Mouse (Mus musculus) T-helper 17 cell (primary cell): ENCODE data around the gene Gm14137.

Experiments
- in situ Hi-C, 2 experiments: fragments of 300-600 bp; cut with MboI, MseI; formaldehyde crosslinking; loops; 1 replicate in 1 of 2; 2 replicates in 1 of 2; pipeline ENCODE4 v1.15.1; 2025; ENCODE audit warnings: high pct_unique_total_duplicates in 2 of 2

The Gm14137 gene

DNA sequence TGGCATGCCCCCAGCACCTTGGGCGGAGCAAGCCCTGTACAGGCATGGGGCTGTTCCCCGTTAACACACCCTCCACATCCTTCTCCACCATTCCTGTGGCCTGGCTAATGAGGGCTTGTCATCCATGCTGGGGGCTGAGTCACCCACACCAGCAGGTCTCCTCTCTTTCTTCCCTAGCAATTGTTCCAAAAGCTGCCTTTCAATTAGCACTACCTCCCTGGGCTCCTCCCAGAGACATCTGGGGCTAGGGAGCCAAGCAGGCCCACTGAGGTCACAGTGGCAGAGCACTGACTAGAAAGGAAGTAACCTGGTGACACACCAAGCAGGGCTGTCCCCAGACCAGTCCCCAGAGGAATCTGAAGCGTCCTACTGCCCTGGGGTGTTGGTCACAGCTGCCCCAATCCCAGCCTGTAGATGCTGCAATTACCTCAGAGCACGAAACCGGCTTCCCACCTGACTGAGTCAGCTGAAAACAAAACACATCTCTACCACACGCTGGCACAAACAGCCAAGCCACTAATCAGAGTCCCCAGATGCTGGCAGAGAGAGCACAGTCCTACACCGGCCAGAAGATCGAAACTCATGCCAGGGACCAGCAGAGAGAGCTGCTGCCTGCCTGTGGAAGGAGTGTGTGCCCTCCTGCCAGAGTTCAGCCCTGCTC, at the start of gene Gm14137:
TSS of gene Gm14137 (plus strand) at position 519 of the 661 bp plus-strand sequence.
- in situ Hi-C loops: no loop called here

DNA sequence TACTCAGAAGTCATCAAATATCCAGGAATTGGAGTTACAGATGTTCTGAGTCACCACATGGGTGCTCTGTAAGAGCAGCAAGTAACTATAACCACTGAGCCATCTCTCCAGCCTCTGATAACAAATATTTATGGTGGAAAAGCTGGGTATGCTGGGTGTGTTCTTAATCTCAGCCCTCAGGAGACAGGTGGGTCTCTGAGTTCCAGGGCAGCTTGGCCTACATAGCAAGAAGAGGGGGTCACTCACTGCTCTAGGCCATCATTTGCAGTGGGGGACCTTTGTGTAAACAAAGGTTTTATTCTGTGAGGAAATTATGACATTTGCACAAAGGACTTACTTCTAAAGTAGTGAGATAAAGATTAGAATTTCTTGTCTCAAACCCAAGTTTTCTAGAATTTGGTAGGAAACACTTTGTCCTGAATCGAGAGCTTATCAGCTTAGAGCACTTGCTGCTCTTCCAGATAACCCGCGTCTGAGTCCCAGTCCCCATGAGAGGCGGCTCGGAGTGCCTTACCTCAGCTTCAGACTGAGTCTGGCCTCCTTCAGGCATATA, 37.9 kb upstream of the Gm14137 start:
- in situ Hi-C loops: no loop called here

DNA sequence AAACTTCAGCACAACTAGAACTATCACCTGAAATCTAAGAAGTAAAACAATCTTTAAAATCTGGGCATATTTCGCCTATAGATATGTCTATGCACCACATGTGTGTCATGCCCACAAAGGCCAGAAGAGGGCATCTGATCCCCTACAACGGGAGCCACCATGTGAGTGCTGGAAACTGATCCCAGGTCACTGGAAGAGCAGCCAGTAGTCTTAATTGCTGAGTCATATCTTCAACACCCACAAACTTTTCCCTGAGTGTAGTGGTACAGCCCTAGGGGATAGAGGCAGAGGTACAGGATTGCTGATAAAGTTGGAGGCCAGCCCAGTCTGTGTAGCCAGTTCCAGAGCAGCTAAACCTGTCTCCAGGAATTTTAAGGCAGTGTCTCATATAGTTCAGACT, 29.1 kb upstream of the Gm14137 start:
- in situ Hi-C loops: no loop called here

DNA sequence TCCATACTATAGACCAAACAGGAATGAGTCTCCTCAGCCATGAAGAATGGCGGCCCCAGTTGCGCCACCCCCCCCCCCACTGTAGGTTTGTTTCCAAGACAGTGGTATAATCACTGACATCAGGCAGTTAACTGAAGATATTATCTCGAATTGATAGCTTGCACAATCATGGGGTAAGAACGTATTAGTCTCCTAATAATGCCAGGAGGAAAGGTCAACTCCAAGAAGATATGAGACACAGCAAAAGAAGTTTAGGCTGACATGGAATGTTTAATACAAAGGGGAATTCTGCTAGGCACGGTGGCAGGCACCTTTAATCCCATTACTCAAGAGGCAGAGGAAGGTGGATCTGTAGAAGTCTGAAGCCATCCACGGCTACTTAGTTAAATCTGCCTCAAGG, 27.9 kb upstream of the Gm14137 start:
- in situ Hi-C loops: no loop called here

DNA sequence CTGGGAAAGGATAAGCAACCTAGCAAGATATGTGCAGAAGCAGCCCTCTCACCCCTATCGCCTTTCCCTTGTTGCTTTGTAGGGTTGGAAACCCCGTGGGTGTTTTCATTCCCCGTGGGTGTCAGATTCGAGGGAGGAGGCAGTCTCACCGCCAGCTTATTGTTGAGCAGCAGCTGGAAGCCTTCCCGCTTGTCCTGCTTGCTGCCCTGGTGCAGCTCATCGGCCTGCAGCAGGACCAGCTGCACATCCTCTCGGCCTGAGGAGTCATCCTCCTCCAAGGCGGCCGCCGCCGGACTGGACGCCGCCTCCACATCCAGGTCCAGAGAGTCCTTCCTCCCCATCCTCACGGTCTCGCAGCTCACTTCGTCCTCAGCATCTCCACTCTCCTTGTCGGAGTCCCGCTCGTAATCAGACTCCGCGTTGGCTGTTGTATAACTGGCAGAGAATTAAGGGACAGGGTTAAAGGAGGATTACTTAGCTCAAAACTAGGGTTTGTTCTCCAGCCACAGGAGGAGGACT, 27.1 kb upstream of the Gm14137 start:
- in situ Hi-C loops: no loop called here

DNA sequence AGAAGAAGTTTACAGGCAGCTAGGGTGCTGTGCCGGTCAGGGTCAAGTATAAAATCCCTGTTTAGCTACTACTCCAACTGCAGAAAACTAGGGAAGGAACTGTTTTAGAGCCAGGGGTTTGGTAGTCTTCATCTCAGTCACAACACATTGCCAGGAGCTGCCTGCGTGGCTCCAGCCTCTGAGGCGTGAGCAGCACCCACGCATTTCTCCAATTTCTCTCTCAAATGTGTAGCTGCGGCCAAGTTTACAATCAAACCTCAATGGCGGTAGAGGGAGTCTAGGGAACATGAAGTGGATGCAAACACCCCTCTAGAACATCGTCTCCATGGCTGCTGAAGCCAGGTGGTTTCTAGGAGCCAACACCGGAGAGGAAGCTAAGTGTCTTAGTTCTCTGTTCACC, 26.5 kb upstream of the Gm14137 start:
- in situ Hi-C loops: no loop called here

DNA sequence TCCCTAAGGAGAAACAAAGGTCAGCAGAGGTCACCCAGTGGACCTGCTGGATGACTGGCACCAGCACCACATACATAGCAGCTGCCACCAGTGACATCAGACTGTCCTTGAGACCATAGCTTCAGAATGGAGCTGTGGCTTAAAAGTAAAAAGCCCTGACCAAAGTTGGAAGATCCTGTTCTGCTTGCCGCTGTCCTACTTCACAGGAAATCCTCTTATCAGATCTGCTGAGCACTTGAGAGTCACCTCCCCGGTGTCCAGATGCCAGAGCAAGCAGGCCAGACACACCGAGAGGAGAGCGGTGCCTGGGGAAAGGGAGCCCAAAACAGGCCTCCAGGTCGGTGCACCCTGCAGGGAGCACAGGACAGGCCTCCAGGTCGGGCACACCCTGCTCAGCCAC, 22.1 kb upstream of the Gm14137 start:
- in situ Hi-C loops: no loop called here

DNA sequence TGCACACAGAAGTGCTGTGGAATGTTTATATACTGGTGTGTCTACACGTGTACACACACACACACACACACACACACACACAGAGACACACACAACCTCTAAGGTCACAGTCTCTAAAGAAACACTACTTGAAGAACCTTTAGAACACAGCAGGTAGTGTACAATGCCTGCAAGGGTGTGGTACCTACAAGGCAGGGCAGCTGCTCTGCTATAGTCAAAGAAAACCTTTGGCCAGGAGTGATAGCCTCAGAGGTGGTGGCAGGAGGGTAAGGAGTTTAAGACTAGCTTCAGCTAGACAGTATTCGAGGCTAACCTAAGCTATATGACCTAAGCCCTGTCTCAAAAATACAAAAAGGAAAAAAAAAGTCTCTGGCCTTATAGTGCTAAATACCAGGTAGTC, 19.6 kb upstream of the Gm14137 start:
- in situ Hi-C loops: no loop called here

DNA sequence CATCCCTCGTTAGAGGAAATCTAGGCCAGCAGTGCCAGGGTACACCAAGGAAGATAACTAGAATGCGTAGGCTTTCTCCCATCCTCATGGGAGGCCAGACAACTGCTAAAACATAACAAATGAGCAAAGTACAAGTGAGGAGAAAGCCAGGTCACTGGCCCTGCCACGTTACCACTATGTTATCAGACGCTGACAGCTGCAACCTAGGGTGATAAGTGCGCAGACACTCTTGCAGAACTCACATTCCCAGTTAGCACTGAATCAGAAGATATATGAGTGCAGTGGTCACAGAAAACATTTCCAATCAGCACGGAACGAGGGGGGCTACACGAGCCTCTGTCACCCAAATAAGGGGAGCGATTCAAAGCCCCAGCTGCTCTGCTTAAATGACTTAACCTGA, 18.9 kb upstream of the Gm14137 start:
- in situ Hi-C loops: no loop called here

DNA sequence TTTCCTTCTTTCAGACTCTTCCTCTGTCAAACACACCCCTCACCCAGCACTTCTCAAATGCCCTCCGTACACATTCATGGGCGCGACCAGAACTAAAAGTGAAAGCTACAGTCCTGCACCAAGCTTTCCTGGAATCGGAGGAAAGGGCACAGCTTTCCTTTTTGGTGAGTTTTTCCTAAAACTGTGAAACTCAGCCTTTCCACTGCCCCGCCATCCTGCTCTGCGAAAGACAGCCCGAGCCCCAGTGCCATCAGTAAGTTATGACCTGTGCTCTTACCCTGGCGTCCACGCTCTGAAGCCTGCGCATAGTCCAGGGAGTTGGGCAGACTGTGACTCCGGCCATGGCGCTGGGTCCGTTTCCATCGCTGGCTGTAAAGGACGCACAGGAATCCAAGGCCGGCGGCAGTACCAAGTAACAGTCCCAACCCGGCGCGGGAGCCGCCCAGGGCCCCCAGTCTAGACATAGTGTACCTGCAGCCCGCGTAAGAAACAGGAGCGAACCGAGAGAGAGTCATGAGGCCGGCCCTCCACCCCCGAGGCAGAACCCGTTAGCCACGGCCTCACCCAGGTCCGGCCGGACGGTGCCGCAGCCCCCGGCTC, 18.1 kb upstream of the Gm14137 start:
- in situ Hi-C loops: no loop called here

DNA sequence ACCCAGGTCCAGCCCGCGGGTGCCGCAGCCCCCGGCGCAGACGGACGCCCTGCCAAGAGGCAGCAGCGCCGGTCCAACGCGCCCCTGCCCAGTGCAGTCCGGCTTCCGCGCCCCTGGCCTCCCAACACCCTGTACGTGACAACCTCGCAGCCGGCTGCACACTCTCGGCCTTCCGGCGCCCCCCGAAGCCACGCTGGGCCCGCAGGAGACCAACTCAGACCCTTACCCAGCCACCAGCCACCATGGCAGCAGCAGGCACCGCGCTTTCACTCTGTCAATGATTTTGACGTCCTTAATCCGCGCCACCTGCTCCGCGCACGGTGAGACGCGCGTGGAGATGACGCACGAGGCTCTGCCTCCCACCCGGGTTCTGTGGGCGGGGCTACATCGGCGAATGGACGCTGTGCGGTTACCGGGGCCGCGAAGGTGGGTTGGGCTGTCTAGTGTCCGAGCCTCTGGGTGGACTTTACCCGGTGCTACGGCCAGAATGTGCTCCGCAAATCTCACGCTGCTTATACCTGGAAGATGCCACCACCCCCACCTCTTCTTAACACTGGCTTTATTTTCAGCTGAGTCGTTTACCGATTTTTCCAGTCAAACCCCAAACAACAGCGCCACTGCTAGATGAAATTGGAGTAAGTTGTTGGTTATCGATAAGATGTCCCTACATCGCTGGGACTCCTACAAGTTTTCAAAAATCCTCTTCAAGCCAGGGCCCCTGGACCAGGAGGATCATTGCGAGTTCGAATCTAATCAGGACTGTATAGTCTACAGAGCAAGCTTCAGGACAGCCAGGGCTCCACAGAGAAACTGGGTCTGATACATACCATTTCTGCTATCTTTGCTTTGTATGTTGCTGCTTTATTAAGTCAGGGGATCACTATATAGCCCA, 17.4 kb upstream of the Gm14137 start, which contains the start of gene Rmdn3:
TSS of gene Rmdn3 (minus strand) at position 354 of the 892 bp plus-strand sequence.
- in situ Hi-C loops: no loop called here

DNA sequence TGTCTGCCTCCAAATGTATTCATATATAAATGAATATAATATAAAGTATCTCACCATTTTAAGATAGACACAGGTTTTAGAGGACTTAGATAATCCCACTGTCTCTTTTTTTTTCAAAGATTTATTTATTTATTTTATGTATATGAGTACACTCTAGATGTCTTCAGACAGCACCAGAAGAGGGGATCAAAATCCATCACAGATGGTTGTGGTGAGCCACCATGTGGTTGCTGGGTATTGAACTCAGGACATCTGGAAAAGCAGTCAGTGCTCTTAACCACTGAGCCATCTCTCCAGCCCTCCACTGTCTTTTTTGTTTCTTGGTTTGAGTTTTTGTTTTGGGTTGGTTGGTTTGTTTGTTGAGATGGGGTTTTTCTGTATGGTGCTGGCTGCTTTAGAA, 16.5 kb upstream of the Gm14137 start:
- in situ Hi-C loops: no loop called here

DNA sequence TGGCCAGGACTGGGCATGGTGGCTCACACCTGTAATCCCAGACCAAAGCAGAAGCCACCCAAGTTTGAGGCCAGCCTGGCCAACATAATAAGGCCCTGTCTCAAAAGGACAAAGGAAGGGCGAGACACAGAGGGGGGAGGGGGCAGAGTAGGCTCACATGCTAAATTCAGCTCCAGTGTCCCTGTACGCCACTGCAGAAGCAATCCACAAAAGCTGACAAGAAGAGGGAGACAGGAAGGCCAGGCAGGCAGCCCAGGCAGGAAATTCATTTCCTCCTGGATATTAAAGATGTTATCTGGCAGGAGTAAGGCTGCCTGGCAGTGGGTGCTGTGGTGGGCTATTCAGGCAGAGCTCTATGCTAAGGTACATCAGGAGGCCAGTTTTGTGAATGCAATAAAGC, 13.1 kb upstream of the Gm14137 start:
- in situ Hi-C loops: loop anchor here in 1 of 2 experiments (5.0 kb wide), 1 partner anchor 36 kb away; no protein-coding TSS in a partner anchor

DNA sequence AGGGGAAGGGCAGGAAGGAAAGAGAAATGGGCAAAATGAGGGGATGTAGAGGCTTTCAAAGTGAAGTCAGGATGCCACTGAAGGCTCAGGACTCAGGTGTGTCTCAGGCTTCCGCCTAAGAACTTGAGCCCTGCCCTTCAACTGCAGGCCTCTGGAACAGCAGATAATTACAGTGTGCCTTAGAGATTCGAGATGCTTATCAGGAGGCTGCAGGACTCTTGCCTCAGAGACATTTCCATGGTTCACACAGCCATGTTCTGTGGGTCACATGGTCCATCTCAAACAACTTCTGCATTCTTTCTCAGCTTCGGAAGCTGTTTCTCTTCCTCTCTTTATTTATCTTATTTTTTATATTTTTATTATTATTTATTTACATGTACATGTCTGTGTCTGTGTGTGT, 11.2 kb upstream of the Gm14137 start:
- in situ Hi-C loops: loop anchor here in 1 of 2 experiments (5.0 kb wide), 1 partner anchor 34 kb away; no protein-coding TSS in a partner anchor

DNA sequence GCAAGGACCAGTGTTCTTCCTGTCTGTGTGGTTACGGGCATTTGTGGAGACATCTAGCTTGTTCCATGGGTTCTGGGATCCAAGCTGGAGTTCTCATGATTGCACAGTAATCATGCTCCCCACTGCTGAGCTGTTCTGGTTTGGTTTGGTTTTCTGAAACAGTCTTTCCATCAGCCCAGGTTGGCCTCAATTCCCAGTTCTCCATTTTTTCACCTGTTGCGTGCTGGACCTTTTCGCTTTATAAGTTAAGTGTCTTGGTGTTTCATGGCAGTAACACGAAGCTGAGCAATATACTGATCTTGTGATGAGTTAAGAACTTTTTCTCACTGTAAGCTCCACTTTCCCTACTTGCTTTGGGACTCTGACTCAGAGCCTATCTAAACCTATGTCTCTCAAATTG, 10.3 kb upstream of the Gm14137 start:
- in situ Hi-C loops: loop anchor here in 1 of 2 experiments (5.0 kb wide), 1 partner anchor 33 kb away; no protein-coding TSS in a partner anchor

DNA sequence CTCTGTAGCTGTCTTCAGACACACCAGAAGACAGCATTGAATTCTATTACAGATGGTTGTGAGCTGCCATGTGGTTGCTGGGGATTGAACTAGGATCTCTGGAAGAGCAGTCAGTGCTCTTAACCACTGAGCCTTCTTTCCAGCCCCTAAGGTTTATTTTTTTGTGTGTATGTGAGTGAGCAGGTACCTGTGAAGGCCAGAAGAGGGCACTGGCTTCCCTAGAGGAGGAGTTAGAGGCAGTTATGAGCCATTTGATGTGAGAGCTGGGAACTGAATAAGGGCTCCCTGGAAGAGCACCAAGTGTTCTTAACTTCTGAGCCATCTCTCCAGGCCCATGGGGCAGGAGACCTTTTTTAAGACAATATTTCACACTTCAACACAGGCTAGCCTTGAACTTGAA, 8.9 kb upstream of the Gm14137 start:
- in situ Hi-C loops: no loop called here

DNA sequence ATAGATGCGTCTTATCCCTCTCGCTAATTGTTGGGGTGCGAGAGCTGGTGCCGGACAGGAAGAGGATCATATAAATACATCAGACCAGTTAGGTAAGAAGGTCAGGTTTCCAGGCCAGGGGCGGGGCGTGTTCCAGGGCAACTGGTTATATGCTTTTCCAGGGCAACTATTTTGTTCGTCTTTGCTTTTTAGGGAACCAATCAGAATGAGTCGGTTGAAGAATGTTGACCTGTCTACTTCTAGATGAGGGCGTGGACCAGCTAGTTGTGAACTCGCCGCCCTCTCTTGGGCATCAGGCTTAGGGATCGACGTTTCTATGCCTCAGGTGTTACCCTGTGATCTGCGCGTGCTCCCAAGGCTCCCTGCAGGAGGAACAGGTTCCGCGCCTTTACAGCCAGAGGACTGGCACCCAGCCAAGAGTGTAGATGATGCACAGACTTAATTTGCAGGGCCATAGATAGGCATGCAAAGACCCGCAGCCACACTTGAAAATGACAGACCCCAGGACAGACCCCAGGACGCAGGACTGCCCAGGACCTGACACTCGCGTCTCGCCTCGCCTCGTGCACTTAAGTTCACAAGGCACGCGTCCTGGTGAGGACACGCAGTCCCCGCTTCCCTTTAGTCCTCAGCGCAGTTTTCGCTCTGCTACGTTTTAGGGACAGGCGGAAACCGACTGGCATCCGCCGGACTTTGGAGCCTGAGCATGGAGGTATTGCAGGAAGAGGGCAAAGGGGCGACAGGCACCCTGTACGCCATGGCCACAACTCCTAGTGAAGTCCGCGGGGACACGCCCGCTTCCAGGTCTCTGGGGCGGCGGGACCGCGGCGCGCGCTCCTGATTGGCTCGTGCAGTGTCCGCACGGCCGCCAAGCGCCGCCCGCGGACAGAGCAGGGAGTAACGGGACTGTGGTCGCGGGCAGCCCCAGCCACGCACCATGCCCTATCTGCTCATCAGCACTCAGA, 7.1 kb upstream of the Gm14137 start, which contains the start of gene Gchfr:
TSS of gene Gchfr (plus strand) at position 873 of the 965 bp plus-strand sequence.
- in situ Hi-C loops: no loop called here

DNA sequence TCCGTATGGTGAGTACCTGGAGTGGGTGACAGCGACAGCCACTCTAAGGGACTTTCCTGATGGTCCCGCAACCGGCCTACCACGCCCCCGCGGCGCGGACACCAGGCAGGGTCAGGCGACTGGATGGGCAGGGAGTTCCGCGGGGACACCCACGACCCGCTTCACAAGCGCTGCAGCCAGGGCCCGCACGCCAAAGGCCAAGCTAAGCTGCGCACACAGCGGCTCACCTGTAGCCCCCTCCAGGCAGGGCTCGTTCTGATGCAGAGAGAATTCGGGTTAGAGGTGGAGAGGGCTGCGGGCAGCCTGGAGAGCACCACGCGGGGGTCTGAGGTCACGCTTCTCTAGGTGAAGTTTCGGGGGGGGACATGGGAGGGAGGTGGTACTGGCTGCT, 6.4 kb upstream of the Gm14137 start:
- in situ Hi-C loops: no loop called here

DNA sequence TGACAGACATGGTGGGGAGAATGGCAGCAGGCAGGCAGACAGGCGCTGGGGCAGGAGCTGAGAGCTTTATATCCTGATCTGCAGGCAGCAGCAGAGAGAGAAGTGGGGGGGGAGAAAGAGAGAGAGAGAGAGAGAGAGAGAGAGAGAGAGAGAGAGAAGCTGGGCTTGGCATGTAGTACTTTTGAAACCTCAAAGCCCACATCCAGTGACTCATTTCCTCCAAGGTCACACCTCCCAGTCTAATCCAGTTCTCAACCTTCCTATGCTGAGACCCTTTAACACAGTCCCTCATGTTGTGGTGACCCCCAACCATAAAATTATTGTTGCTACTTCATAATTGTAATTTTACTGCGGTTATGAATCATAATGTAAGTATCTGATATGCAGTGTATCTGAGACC, 4.0 kb upstream of the Gm14137 start:
- in situ Hi-C loops: no loop called here

DNA sequence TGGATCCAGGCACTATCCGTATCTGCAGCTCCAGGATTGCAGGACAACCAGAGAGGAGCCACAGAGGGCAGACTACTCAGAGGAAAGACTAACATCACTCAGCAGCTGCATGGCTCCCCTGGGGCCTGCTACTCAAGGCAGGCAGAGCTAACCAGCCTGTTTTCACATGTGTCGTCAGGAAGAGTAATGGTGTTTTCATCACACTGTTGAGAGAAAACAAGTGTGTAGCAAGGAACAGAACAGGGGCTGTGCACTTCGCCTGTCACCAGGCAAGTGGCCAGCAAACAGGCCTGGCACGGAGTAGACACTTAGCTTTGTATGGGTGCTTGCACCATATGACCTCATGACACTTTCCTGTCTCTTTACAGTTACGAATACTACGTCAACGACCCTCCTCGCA, 2.7 kb upstream of the Gm14137 start:
- in situ Hi-C loops: no loop called here

DNA sequence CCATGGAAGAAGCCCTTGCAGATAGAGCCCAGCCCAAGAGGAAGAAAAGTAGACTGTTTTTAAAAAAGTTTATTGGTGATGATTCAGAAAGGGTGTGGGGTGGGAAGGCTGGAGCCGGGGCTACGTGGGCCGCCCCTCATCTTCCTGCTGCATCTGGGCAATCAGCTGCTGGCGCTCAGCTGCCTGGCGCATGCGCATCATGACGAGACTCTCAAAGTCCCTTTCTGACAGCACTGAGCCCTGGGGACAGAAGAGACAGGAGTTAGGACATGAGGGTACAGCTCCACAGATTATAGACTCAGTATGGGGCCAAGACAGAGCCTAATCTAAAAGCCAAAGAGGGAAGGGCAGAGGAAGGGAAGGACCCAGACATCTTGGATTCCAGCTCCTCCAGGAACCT, 1.9 kb upstream of the Gm14137 start:
- in situ Hi-C loops: no loop called here
